Mouse (Mus musculus) kidney, postnatal 0 days (tissue): ENCODE data around the gene Mrgprg. TPM values are rescaled to one million over a fixed set of nuclear protein-coding genes. Genes with fewer than 3 reads are reported as not detected.

ENCODE experiments used
- ATAC-seq: fragments of 200-750 bp; cut with Nextera tagmentation; replicated peaks from 2 replicates; pipeline ENCODE4 v1.8.0; 2017; ENCODE audit warnings: low read depth, moderate number of reproducible peaks, moderate TSS enrichment, moderate library complexity; ENCODE audit not compliant: low FRiP score
- DNase-seq: peaks from one replicate; pipeline ENCODE4 v3.0.0-alpha.2; 2016; ENCODE audit warnings: low spot score
- H3K27ac ChIP-seq: fragments of 300-500 bp; sonication (generic); 2 replicates; pipeline ENCODE4 v1.5.1; 2014; ENCODE audit warnings: mild to moderate bottlenecking
- H3K27me3 ChIP-seq: fragments of 300-500 bp; sonication (generic); 2 replicates; pipeline ENCODE4 v1.6.1; 2014; ENCODE audit warnings: low read length, mixed read lengths; ENCODE audit not compliant: insufficient read depth
- H3K36me3 ChIP-seq: fragments of 300-500 bp; sonication (generic); 2 replicates; pipeline ENCODE4 v1.6.1; 2014; ENCODE audit warnings: low read length, mixed read lengths; ENCODE audit not compliant: insufficient read depth
- H3K4me1 ChIP-seq: fragments of 300-500 bp; sonication (generic); replicated peaks from 2 replicates; pipeline ENCODE4 v1.6.1; 2014; ENCODE audit warnings: antibody characterized with exemption, low read length, mixed read lengths; ENCODE audit not compliant: insufficient read depth
- H3K4me2 ChIP-seq: fragments of 300-500 bp; sonication (generic); 2 replicates; pipeline ENCODE4 v1.6.1; 2014; ENCODE audit warnings: mild to moderate bottlenecking, low read length, moderate library complexity, mixed read lengths
- H3K4me3 ChIP-seq: fragments of 300-500 bp; sonication (generic); replicated peaks from 2 replicates; pipeline ENCODE4 v1.5.1; 2014; ENCODE audit warnings: low read depth, low read length
- H3K9ac ChIP-seq: fragments of 300-500 bp; sonication (generic); 2 replicates; pipeline ENCODE4 v1.6.1; 2014; ENCODE audit warnings: low read depth, low read length
- H3K9me3 ChIP-seq: fragments of 300-500 bp; sonication (generic); replicated peaks from 2 replicates; pipeline ENCODE4 v1.6.1; 2016; ENCODE audit warnings: low read length, inconsistent platforms, mixed read lengths
- CTCF ChIP-seq: IDR thresholded peaks from 2 replicates; pipeline ENCODE4 v1.5.1; 2016; ENCODE audit warnings: antibody characterized with exemption, low read depth, mild to moderate bottlenecking, moderate library complexity
- WGBS: fragments of 180-500 bp; shearing (Covaris S2); extraction: QIAGEN DNeasy Blood & Tissue Kit; methylation state at CpG from one replicate; pipeline ENCODE4 v1.1.7; 2014; 5-methylcytosine and 5-hydroxymethylcytosine counted together
- polyA plus RNA-seq: library from polyadenylated mRNA; unstranded; fragments of >200 nt; fragmentation: Nextera tagmentation; extraction: Ambion mirVana; gene quantifications from 2 replicates; pipeline ENCODE4 v1.2.1, GENCODE M21; 2015

The Mrgprg gene
- polyA plus RNA-seq, 1 experiment from 2014 or later, result not detected

- 67% methylated on average over 6 of the region's 6 CpGs for WGBS
- no peak for DNase-seq
- Histone ChIP-seq H3K36me3 (peaks cover 12% of the 10 kb centered on the region), H3K27ac (no peak overlapping the region), H3K9me3 (no peaks in the 10 kb centered on the region), H3K27me3 (no peaks in the 10 kb centered on the region), H3K4me3 (no peak overlapping the region), H3K4me2 (no peak overlapping the region), H3K9ac (no peak overlapping the region), H3K4me1 (no peaks in the 10 kb centered on the region)
- ATAC-seq, result 0 out of 2 replicates have a peak, but pooled peaks have one; percentile 25
- TF ChIP-seq CTCF, result no peak
Measured at GRCm38 (mm10) chr7:143792336-143792985, 25.7 kb upstream of the Mrgprg start.

- DNase-seq, result peak; percentile 98
- ATAC-seq, result peak; percentile 94
- Histone ChIP-seq H3K4me2 (peak within 1 kb of the TSS; percentile 53), H3K4me3 (peak within 1 kb of the TSS; percentile 35), H3K27ac (peak within 1 kb of the TSS; percentile 74), H3K27me3 (no peaks in the 10 kb centered on the region), H3K36me3 (no peaks in the 10 kb centered on the region), H3K9ac (peak within 1 kb of the TSS; percentile 53), H3K9me3 (no peaks in the 10 kb centered on the region), H3K4me1 (peaks cover 17% of the 10 kb centered on the region)
- peak; percentile 23; the same call in 1 of the 2 replicates for TF ChIP-seq CTCF
- WGBS, result 2% methylated on average over 21 of the region's 21 CpGs
Measured at GRCm38 (mm10) chr7:143783996-143784829, 17.4 kb upstream of the Mrgprg start, which contains the start of gene Mrgpre. Mrgpre (minus strand) TSS chr7:143784500.

- TF ChIP-seq CTCF, result no peak
- Histone ChIP-seq H3K4me2 (peak overlapping the region; percentile 53), H3K4me3 (peak overlapping the region; percentile 35), H3K9ac (peak overlapping the region; percentile 53), H3K36me3 (no peaks in the 10 kb centered on the region), H3K9me3 (no peaks in the 10 kb centered on the region), H3K27me3 (no peaks in the 10 kb centered on the region), H3K4me1 (peaks cover 17% of the 10 kb centered on the region), H3K27ac (peak overlapping the region; percentile 74)
- ATAC-seq (peak; percentile 73), DNase-seq (peak; percentile 60)
- WGBS, result 8% methylated on average over 5 of the region's 6 CpGs
Measured at GRCm38 (mm10) chr7:143783378-143783995, 16.7 kb upstream of the Mrgprg start.

GRCm38 (mm10) chr7:143777375-143777774 is 10.6 kb upstream of the Mrgprg start:
- Histone ChIP-seq H3K4me1 (no peaks in the 10 kb centered on the region), H3K4me3 (no peak overlapping the region), H3K9ac (no peak overlapping the region), H3K36me3 (no peaks in the 10 kb centered on the region), H3K4me2 (no peak overlapping the region), H3K9me3 (no peaks in the 10 kb centered on the region), H3K27ac (no peak overlapping the region), H3K27me3 (no peaks in the 10 kb centered on the region)
- DNase-seq, result peak; percentile 48
- TF ChIP-seq CTCF, result no peak
- 35% methylated on average over 2 of the region's 2 CpGs for WGBS
- no peak for ATAC-seq

GRCm38 (mm10) chr7:143776137-143776536 is 9.3 kb upstream of the Mrgprg start:
- WGBS, result 27% methylated on average over 3 of the region's 3 CpGs
- Histone ChIP-seq H3K27ac (no peak overlapping the region), H3K9me3 (no peaks in the 10 kb centered on the region), H3K4me2 (no peak overlapping the region), H3K9ac (no peak overlapping the region), H3K36me3 (no peaks in the 10 kb centered on the region), H3K4me3 (no peak overlapping the region), H3K4me1 (no peaks in the 10 kb centered on the region), H3K27me3 (no peaks in the 10 kb centered on the region)
- no peak for DNase-seq
- no peak for ATAC-seq
- TF ChIP-seq CTCF, result no peak

- H3K4me2 ChIP-seq, result no peak overlapping the region
- H3K9me3 ChIP-seq, result no peaks in the 10 kb centered on the region
- TF ChIP-seq CTCF, result no peak
- WGBS, result 37% methylated on average over 1 of the region's 1 CpGs
- H3K9ac ChIP-seq, result no peak overlapping the region
- H3K27ac ChIP-seq, result no peak overlapping the region
- H3K27me3 ChIP-seq, result no peaks in the 10 kb centered on the region
- no peak for ATAC-seq
- no peaks in the 10 kb centered on the region for H3K4me1 ChIP-seq
- no peak overlapping the region for H3K4me3 ChIP-seq
- H3K36me3 ChIP-seq, result no peaks in the 10 kb centered on the region
- peak; percentile 24 for DNase-seq
Measured at GRCm38 (mm10) chr7:143769461-143769860, 2.7 kb upstream of the Mrgprg start.
